Mouse (Mus musculus) thymus, adult 2 months (tissue): ENCODE data around the gene Csf1. TPM values are rescaled to one million over a fixed set of nuclear protein-coding genes. Genes with fewer than 3 reads are reported as not detected.

Experiments used
- DNase-seq: peaks from one replicate; pipeline ENCODE4 v3.0.0; 2021
- H3K27ac ChIP-seq: fragments of 200-500 bp; 2 replicates; pipeline ENCODE4 v1.5.1; 2012; ENCODE audit warnings: low read length, control low read depth; ENCODE audit not compliant: control insufficient read depth, insufficient read depth
- H3K27me3 ChIP-seq: fragments of 200-500 bp; 2 replicates; pipeline ENCODE4 v1.6.1; 2012; ENCODE audit warnings: mild to moderate bottlenecking, low read length, moderate library complexity, mixed read lengths; ENCODE audit not compliant: control insufficient read depth, insufficient read depth
- H3K36me3 ChIP-seq: fragments of 200-500 bp; 2 replicates; pipeline ENCODE4 v1.6.1; 2012; ENCODE audit warnings: mild to moderate bottlenecking, low read length, moderate library complexity; ENCODE audit not compliant: control insufficient read depth, insufficient read depth
- H3K4me1 ChIP-seq: fragments of 200-500 bp; replicated peaks from 2 replicates; pipeline ENCODE4 v1.6.1; 2012; ENCODE audit warnings: low read length; ENCODE audit not compliant: control insufficient read depth, insufficient read depth
- H3K4me3 ChIP-seq: fragments of 200-500 bp; 2 replicates; pipeline ENCODE4 v1.5.1; 2012; ENCODE audit warnings: mild to moderate bottlenecking, low read length, control low read depth, moderate library complexity; ENCODE audit not compliant: control insufficient read depth, insufficient read depth
- CTCF ChIP-seq: fragments of 200-500 bp; IDR thresholded peaks from 2 replicates; pipeline ENCODE4 v1.5.1; 2012; ENCODE audit warnings: mild to moderate bottlenecking, control low read depth, low read length, moderate library complexity, borderline replicate concordance; ENCODE audit not compliant: control insufficient read depth, poor library complexity, insufficient read depth; ENCODE audit errors: extremely low read depth
- POLR2A ChIP-seq: fragments of 200-500 bp; IDR thresholded peaks from 2 replicates; pipeline ENCODE4 v1.6.1; 2012; ENCODE audit warnings: mild to moderate bottlenecking, low read length, control low read depth, moderate library complexity; ENCODE audit not compliant: control insufficient read depth, poor library complexity, insufficient read depth; ENCODE audit errors: extremely low read depth
- WGBS: fragments of 180-500 bp; shearing (Covaris S2); methylation state at CpG from one replicate; pipeline ENCODE4 v1.1.7; 2018; 5-methylcytosine and 5-hydroxymethylcytosine counted together
- polyA plus RNA-seq: library from polyadenylated mRNA; depleted of rRNA; stranded (reverse); fragments of >200 nt; gene quantifications from 2 replicates; pipeline ENCODE4 v1.2.3, GENCODE M21; 2012; rRNA removed

Gene Csf1
- polyA plus RNA-seq: 10.7 and 12.5 TPM in 2 replicates

DNA sequence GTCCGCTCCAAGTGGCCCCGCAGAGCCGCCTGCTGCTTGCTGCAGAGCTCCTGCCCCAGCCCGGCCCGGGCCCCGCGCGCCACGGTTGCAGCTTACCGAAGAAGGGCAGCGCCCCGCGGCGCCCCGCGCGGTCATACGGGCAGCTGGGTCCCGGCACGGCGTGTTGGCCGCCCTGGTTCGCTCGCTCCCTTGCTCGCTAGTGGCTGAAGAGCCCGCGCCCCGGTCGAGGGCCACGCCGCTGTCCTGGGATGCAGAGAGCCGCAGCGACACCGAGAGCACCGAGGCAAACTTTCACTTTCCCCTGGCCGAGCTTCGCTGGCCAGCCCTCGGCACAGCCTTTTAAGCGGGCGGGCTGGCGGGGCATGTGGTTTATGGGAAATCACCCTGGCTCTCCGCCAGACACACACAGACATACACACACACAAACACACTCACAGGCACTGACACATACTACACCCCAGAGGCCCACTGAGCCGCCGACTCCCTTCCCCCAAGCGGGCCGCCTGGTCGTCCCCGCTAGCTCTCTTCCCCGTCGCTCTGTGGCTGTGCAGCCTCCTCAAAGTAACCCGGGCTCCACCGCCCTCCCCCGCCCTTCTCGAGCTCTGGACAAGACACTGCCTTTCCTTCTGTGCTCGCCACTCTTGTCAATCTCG is at the start of gene Csf1:
Gene Csf1, minus strand, starts transcription at position 541 of the 653 bp plus-strand sequence.
- Histone ChIP-seq H3K27ac (peak within 1 kb of the TSS; percentile 20; the same call in 1 of the 2 replicates), H3K4me1 (peaks cover 7% of the 10 kb centered on the region; the same call in 1 of the 2 replicates), H3K4me3 (peak within 1 kb of the TSS; percentile 90), H3K36me3 (no peaks in the 10 kb centered on the region), H3K27me3 (peaks cover 8% of the 10 kb centered on the region)
- under 1% methylated on average over 56 of the region's 56 CpGs for WGBS
- peak; percentile 30 for DNase-seq
- TF ChIP-seq CTCF (no peak), POLR2A (no peak)

GRCm38 (mm10) chr3:107808013-107808750 is 47.9 kb upstream of the Csf1 start:
- Histone ChIP-seq H3K4me3 (no peak overlapping the region), H3K36me3 (no peaks in the 10 kb centered on the region), H3K27me3 (no peaks in the 10 kb centered on the region), H3K27ac (no peak overlapping the region), H3K4me1 (no peaks in the 10 kb centered on the region)
- DNase-seq: no peak
- TF ChIP-seq POLR2A (no peak), CTCF (no peak)
- 85% methylated on average over 14 of the region's 14 CpGs for WGBS

GRCm38 (mm10) chr3:107807386-107807974 is 47.2 kb upstream of the Csf1 start:
- TF ChIP-seq POLR2A (no peak), CTCF (no peak)
- H3K4me1 ChIP-seq: no peaks in the 10 kb centered on the region
- no peaks in the 10 kb centered on the region for H3K27me3 ChIP-seq
- no peak overlapping the region for H3K27ac ChIP-seq
- no peak overlapping the region for H3K4me3 ChIP-seq
- WGBS: 58% methylated on average over 6 of the region's 6 CpGs
- no peaks in the 10 kb centered on the region for H3K36me3 ChIP-seq
- DNase-seq: no peak

GRCm38 (mm10) chr3:107806916-107807315 is 46.6 kb upstream of the Csf1 start:
- no peak for DNase-seq
- H3K4me1 ChIP-seq: no peaks in the 10 kb centered on the region
- H3K36me3 ChIP-seq: no peaks in the 10 kb centered on the region
- TF ChIP-seq CTCF (no peak), POLR2A (no peak)
- H3K27ac ChIP-seq: no peak overlapping the region
- 92% methylated on average over 1 of the region's 1 CpGs for WGBS
- H3K27me3 ChIP-seq: no peaks in the 10 kb centered on the region
- no peak overlapping the region for H3K4me3 ChIP-seq

- TF ChIP-seq CTCF: no peak
- TF ChIP-seq POLR2A: no peak
- WGBS: 100% methylated on average over 1 of the region's 1 CpGs
- Histone ChIP-seq H3K4me1 (no peaks in the 10 kb centered on the region; the same call in 1 of the 2 replicates), H3K36me3 (no peaks in the 10 kb centered on the region), H3K27me3 (no peaks in the 10 kb centered on the region), H3K4me3 (no peak overlapping the region), H3K27ac (no peak overlapping the region)
- DNase-seq: no peak
Observed at GRCm38 (mm10) chr3:107804799-107805198, 44.5 kb upstream of the Csf1 start.

- no peak overlapping the region for H3K27ac ChIP-seq
- no peak for DNase-seq
- H3K4me1 ChIP-seq: no peaks in the 10 kb centered on the region; the same call in 1 of the 2 replicates
- no peak for TF ChIP-seq POLR2A
- 93% methylated on average over 8 of the region's 8 CpGs for WGBS
- H3K36me3 ChIP-seq: no peaks in the 10 kb centered on the region
- H3K27me3 ChIP-seq: no peaks in the 10 kb centered on the region
- no peak overlapping the region for H3K4me3 ChIP-seq
Observed at GRCm38 (mm10) chr3:107802185-107802946, 42.1 kb upstream of the Csf1 start.
